Mouse (Mus musculus): ENCODE results near the gene Trappc3l.

The Trappc3l gene

DNA sequence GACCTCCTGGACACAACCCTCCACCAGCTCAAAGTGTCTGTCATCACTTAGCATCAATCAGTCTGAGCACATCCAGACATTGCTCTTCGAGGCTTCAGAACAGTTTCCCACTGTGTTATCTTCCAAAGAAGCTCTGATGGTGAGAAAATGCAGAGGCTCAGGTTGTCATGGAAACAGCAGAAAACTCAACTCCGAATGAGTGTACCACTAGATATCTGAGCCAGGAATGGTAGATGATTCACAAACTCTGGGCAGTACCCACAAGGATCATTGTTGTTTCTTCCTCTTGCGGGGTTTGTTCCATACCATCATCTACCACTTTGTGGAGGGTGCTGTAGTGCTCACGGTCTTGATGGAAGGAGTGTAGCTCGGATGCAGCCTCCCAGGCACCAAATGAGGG, 54.5 kb downstream of the Trappc3l start:
- no peak for DNase-seq (ENCODE audit: extremely low read depth, insufficient read length, low spot score)

DNA sequence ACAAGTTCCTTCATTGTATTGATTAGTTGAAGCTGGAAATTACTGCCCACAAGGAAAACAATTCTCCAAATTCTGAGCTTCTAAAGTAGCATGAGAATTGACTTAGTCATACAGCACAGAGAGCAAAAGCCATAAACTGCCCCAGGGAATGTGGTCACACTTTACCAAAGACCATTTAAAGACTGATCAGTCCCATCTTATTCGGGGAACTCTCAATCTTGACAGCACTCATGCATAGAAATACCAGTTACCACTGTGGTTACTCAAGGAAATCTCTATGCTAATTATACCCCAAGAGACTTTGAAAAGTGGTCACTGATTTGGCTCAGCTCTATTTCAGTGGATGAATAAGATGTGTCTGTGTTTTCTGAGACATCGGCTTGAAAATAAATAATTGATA, 57.8 kb downstream of the Trappc3l start:
- DNase-seq (ENCODE audit: extremely low read depth, insufficient read length, low spot score): no peak

DNA sequence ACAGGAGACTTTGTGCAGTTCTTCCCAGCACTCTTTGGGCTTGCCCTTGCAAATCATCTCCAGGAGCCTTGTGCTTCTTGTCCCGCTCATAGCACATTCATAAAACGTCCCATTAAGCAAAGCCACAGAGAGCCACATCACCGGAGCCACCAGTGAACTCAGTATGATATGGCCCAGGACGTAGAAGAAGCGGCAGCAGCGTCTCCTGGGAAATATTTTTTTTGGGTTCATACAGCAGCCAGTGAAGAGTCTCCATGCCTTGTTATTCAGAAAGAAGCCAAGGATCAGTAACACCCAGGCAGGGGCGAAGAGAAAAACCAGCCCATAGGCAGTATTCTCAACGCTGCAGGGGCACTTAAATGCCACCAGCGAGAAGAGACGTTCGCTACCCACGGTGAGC, 58.6 kb downstream of the Trappc3l start:
- DNase-seq (ENCODE audit: extremely low read depth, insufficient read length, low spot score): no peak

DNA sequence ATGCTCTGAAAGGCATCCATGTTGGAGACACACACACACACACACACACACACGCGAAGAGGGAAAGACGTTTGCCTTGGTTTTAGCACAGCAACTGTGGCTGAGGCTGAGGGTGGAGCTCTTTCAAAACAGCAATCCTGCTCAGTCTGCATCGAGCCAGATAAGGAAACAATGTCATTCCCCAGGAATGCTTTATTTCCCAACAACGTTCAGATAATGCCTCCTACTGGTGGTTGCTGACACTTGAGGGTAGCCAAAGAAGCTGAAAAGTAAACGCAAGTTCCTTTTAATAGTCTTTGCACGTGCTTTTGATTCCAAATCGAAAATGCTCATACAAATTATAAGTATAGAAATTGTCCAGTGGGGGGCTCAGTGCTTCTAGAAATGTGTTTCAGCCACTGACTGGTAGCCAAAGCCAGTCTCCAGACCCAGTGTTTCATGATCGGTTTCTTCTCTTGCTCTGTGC, 59.1 kb downstream of the Trappc3l start, which contains the start of gene Calhm5:
Gene Calhm5, minus strand, starts transcription at position 102 of the 466 bp plus-strand sequence.
- DNase-seq (ENCODE audit: extremely low read depth, insufficient read length, low spot score): peak; percentile 11

DNA sequence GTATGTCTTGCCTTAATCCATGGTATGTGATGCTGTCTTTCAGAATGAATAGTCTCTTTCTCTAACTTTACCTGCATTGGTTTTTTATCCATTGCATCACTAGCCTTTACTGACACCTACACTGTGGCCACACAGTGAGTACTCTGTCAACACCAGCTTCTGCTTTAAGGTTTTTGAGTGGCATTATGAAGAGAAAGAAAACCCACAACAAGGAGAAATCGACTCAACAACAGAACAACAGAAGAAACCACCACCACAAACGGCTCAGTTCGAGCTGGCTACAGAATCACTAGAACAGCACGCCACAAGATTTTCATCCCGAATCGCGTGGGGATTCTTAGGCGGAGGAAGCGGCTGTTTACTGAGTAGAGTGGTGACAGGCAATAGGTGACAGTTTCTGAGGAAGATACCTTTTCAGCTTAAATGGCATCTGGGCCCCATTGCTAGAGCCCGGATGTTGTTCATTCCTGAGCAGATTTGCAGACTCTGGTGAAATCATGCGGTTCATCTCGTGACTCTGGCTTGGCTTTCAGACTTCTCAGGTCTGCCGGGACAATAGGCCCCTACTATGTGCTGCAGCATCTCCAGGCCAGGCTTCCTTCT, 73.6 kb downstream of the Trappc3l start:
- DNase-seq (ENCODE audit: extremely low read depth, insufficient read length, low spot score): no peak

DNA sequence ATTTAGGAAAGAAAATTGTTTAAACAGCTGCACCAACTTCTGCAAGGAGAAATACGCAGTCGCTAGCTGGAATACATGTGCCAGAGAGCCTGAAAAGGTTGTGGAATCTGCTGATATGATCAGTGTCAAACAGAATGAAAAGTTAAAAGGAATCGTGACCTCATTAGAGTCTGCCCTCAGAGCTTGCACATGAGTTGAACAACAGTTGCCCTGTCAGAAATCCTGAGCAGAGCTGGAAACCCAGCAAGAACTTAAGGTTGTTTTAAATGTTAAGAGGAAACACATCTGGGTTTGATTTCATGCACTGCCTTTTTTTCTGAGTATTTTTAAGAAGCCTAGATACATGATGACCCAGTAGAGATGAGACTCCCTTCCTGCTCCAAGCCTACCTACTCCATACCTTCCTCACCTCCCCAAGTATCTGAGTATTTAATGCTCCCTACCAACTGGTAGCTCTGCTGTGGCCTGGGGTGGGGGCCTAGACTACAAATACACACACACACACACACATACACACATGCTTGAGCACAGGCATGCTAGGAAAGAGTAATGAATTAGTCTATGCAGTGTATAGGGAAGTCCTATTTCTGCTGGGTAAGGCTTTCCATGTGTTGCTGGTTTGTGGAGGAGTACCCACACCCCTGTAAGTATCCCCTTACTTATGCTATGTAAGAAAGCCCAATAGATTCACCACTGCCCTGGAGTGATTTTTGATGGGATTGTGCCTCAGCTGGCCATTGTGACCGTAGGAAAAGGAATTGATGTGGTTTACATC, 74.8 kb downstream of the Trappc3l start:
- DNase-seq (ENCODE audit: extremely low read depth, insufficient read length, low spot score): no peak

DNA sequence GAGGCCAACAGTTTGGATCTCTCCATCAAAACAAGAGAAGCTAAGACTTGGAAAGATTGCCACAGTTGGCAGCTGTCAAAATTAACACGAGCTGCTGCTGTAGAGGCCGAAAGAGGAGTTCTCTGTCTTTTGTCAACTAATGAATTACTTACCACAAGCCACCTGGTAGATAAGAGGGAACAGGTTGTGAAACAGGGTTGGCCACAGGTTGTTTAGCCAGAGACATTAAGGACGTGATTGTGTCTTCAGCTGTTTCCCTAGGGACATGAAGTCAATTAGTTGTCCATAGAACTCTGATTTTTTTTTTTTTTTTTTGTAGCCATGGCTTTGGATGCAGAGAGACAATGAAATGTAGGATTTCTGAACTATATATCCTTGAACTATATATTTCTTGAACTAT, 79.7 kb downstream of the Trappc3l start:
- DNase-seq (ENCODE audit: extremely low read depth, insufficient read length, low spot score): no peak

DNA sequence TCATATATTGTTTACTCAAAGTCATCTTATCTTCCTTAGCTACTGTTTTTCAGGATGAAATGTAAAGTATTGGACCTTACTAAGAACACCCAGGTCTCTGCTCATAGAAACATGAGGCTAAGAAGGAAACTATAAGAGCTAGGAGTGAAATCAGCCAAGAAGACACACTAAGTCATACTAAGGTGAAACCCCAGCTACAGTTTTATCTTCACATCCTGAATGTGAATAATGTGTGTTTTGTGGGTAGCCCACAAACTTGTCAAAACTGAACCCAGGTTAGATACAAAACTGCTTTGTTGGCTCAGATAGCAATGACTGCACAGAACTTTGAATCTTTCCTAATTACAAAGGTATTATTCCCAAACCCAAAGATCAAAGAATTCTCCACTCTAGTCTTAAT, 80.4 kb downstream of the Trappc3l start:
- DNase-seq (ENCODE audit: extremely low read depth, insufficient read length, low spot score): no peak

DNA sequence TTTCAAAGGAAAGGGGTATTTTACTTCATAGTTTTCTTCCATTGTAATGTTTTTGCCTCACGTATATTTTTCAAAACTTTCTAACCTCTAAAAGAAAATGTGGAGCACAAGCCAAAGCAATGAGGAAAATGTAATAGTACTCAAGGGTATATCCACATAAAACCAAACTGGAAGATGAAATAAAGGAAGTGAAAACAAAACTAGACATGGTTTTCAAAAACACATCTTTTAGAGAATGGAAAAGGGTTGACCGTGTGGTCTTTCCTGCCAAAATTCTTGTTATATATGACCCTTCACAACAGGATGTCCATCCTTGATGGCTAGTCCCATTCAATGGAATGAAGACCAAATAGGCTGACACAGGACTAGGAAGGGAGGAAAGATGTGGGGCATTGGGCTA, 81.0 kb downstream of the Trappc3l start:
- DNase-seq (ENCODE audit: extremely low read depth, insufficient read length, low spot score): no peak

DNA sequence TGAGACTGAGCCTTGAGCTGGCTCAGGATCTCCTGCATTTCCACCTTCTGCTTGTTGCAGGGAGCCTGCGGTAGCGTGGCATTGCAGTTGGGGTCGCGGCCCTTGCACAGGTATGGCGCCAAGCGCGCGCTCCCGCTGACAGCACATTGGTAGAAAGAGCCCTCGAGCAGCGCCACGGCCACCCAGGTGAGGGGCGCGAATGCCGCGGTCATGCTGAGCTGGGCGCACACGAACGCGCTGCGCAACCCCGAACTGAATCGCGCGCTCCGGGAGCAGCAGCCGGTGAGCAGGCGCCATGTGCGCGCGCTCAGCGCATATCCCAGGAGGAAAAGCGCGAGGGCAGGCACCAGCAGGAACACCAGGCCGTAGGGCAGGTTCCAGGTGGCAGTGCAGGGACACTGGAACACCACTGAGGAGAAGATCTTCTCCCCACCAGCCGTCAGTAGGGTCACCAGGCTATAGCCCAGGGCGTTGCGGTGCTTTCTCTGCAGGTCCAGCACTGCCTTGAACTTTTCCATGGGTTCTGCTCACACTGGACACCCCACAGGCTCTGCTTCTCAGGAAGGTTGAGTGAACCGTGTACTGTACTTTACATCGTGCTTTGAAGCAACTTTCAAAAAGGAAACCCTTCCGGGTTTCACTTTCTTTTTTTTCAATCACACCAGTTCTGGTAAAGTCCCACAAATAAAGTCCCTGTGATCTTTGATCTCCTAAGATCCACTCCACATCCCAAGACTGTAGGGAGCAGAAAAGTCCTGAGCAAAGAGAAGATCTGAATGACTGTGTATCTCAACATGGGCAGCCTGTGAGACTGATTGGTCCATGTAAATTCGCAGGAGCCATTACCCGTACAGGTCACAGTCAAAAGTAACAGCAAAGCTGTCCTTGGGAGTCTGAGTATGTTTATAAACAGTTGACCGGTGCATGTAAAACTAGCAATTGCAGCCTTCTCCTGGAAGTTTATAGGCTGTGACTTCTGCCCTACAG, 90.3 kb downstream of the Trappc3l start, which contains the start of gene Calhm6:
Gene Calhm6, minus strand, starts transcription at position 593 of the 987 bp plus-strand sequence.
- DNase-seq (ENCODE audit: extremely low read depth, insufficient read length, low spot score): no peak

DNA sequence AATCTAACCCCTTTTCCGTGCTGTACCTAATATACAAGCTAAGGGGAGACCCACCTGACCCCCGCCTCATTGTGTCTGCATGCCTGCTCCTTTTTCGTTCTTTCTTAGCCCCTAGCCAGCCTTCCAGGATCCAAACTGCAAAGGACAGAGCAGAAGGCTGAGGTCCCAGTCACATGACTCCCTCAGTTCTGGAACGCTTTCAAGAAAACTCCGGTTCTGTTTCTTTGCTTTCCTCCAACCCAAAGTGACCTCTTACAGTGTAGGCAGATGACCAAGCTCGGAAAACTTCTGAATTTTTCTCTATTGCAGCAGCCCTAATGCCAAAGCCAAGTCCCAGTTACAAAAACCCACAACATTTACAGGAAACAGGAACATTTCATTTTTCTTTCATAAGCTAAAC, 91.0 kb downstream of the Trappc3l start:
- no peak for DNase-seq (ENCODE audit: extremely low read depth, insufficient read length, low spot score)

DNA sequence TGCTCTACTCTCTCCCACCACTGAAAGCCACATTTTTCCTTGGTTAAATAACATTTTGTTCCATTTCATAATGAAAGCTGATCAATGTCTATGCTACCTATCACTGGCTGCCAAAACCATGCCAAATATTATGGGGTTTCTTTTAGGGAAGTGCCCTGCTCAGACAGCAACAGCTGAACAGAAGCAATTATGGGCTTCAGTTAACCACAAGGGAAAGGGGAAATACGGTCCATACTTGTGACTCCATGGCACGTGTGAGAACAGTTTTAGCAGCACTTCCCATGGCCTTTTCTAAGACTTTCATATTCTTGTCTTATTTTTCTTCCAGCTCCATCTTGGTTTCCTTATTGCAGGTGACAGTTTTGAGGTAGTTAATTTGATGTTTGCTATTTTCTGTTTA, 94.0 kb downstream of the Trappc3l start:
- DNase-seq (ENCODE audit: extremely low read depth, insufficient read length, low spot score): no peak

DNA sequence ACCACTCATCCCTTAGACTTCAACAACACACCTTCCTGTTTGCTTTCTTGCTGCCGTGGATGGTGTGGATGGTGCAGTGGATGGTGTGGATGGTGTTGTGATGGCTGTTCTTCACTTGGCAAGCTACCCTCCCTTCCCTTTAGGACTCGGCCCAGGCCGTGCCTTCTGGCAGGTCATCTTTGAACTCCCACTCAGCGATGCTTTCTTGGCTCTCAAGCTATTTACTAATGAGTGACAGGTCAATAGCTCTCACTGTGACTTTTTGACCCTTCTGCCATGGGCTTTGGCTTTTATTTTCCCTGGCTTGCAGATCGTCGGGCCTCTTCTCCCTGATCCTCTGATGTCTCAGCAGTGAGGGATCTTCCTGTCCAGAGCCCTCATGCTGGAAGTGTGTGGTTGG, 99.0 kb downstream of the Trappc3l start:
- DNase-seq (ENCODE audit: extremely low read depth, insufficient read length, low spot score): no peak

DNA sequence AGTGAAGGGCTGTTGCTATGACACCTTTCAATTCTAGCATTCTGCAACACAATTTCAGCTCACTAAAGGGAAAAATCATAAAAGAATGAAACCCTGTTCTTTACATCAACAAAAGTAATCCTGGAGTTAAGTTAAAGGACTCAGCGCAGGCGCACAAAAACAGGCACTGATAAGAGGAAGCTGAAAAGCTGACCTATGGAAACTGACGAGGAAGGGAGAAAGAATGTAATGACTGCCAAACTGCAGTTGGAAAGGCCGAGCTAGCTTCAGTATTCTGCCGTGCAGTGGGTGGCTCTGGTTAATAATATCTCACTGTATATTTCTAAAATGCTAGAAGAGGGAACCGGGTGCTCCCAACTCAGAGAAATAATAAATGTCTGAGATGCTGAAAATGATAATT, 100.6 kb downstream of the Trappc3l start:
- DNase-seq (ENCODE audit: extremely low read depth, insufficient read length, low spot score): no peak

DNA sequence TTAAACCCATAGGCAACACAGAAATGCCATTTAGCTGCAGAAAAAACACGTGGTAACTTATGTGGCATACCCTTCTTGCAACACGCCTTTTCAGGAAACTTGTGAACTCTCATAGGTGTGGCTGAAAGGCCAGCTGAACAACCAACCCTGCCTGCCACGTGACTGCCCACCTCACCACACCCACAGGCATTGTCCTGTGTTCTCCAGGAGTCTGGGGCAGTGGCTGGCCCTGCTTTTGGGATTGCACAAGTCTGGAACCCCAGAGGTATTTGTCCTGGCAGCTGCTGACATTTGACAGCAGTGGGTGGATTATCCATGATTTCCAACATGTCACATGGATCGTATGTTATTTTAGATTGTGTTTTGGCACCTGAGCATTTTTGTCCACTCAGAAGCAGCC, 102.4 kb downstream of the Trappc3l start:
- DNase-seq (ENCODE audit: extremely low read depth, insufficient read length, low spot score): no peak

DNA sequence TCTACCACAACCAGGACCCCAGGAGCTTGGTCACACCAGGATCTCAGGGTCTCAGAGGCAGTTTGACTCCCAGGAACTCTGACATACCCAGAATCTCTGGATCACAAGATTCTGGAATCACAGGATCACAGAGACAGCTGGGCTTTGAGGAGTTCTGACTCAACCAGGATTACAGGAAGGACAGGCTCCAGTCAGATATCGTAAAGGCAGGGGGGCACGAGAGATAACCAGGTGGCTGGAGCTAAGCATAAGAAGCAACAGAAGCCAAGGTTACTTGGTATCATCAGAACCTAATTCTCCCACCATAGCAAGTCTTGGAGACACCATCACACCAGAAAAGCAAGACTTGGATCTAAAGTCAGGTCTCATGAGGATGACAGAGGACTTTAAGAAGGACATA, 104.3 kb downstream of the Trappc3l start:
- DNase-seq (ENCODE audit: extremely low read depth, insufficient read length, low spot score): no peak

DNA sequence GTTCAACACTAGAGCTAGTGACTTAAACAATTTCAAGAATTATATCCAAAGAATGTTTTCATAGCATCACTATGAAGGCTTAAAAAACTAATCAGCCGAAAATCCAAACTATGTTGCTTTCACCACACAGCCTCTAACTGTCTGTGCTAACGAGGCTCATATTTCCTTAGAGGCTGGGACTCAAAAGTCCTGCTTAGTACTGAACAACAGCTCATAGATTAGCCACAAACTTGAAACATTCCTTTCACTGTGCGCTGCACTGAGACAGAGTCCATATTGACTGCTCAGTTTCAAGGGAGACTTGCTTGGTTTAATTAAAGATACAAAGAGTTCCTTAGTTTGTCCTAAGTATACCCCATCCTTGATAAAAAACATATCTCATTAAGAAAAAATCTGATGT, 112.4 kb downstream of the Trappc3l start:
- DNase-seq (ENCODE audit: extremely low read depth, insufficient read length, low spot score): no peak

DNA sequence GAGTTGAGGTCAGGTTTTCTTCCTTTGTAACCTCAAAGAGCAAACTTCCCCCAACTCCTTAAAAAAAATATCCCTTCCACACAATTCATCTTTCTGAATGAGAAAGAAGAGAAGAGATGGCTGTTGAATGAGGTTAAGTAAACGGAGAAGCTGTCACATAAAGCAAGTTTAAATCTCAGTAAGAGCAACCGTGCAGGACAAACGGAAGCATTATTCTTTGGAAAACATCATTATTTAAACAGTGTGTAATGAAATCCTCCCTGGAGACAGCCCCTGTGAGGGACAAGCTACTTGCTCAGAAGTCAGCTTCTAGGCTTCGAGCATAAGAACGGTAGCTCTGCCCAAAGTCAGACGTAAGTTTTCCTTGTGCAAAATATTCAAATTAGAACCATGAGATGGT, 113.1 kb downstream of the Trappc3l start:
- DNase-seq (ENCODE audit: extremely low read depth, insufficient read length, low spot score): no peak

DNA sequence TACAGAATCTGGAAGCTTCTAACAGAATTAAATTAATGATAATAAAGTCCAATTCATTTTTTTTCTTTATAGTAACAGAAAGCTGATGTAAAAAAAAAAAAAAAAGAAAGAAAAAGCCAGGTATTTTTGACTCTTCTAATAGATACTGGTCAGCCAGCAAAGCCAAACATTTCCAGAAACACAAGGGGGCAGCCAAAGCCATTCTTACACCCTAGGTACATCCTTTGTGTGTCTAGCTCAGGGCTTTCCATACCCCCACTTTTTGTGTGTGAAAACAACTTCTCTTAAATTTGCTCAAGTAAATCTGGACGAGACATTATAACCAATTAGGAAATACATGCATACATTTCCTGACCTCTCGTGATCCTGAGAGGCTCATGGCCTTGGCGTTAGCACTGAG, 114.4 kb downstream of the Trappc3l start:
- DNase-seq (ENCODE audit: extremely low read depth, insufficient read length, low spot score): no peak

DNA sequence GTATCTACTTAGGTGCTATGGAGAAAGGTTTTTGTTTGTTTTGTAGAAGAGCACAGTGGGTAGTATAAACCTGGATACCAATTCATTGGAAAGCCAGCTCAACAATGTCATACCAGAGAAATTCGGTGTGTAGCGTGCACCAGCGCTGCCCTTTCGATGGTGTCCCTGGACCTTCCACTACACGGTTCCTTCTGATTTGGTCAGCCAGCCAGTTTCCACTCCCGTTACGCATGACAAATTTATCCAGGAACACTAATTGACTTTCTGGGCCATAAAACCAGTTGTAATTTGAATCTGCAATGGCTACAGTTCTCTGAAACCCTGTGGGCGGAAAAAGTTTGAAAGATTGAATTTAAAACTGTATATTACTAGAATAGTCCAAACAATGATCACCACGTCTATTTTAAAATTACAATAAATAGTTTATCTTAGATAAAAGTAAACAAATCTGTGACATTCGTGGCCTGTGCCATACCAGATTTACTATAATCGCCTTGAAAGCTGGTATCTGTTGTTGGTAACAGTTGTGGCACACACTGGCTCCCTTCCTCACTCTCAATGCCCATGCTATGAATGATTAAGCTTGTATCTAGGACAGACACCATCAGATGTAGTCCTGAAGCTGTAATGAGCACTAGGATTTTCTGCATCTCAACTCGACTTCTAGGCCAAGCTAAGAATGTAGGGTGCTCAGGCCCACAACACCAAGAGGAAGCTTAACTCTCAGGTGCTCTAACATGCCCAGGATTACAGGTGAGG, 118.6 kb downstream of the Trappc3l start:
- DNase-seq (ENCODE audit: extremely low read depth, insufficient read length, low spot score): no peak

Data from 3134 (cell line).